Mouse (Mus musculus) neural tube, embryonic 15.5 days (tissue): ENCODE results near the gene Psmg4. TPM values are rescaled to one million over a fixed set of nuclear protein-coding genes. Genes with fewer than 3 reads are reported as not detected.
A peak's percentile ranks its signal among the peaks of the same experiment; 100 is the strongest.

Source experiments
- ATAC-seq: fragments of 200-750 bp; cut with Nextera tagmentation; 2 replicates; pipeline ENCODE4 v1.8.0; 2017; ENCODE audit warnings: mild to moderate bottlenecking, moderate TSS enrichment, moderate library complexity; ENCODE audit not compliant: low FRiP score
- H3K27ac ChIP-seq: fragments of 300-500 bp; sonication (generic); replicated peaks from 2 replicates; pipeline ENCODE4 v1.5.1; 2015; ENCODE audit warnings: mild to moderate bottlenecking, inconsistent platforms
- H3K27me3 ChIP-seq: fragments of 300-500 bp; sonication (generic); replicated peaks from 2 replicates; pipeline ENCODE4 v1.6.1; 2015; ENCODE audit warnings: inconsistent platforms
- H3K36me3 ChIP-seq: fragments of 300-500 bp; sonication (generic); 2 replicates; pipeline ENCODE4 v1.6.1; 2015; ENCODE audit warnings: inconsistent platforms
- H3K4me1 ChIP-seq: fragments of 300-500 bp; sonication (generic); 2 replicates; pipeline ENCODE4 v1.6.1; 2015; ENCODE audit warnings: inconsistent platforms
- H3K4me2 ChIP-seq: fragments of 300-500 bp; sonication (generic); 2 replicates; pipeline ENCODE4 v1.6.1; 2015; ENCODE audit warnings: inconsistent platforms, mild to moderate bottlenecking, moderate library complexity
- H3K4me3 ChIP-seq: fragments of 300-500 bp; sonication (generic); replicated peaks from 2 replicates; pipeline ENCODE4 v1.5.1; 2015; ENCODE audit warnings: mild to moderate bottlenecking, inconsistent platforms
- H3K9ac ChIP-seq: fragments of 300-500 bp; sonication (generic); replicated peaks from 2 replicates; pipeline ENCODE4 v1.6.1; 2015; ENCODE audit warnings: mild to moderate bottlenecking, inconsistent platforms
- H3K9me3 ChIP-seq: fragments of 300-500 bp; sonication (generic); replicated peaks from 2 replicates; pipeline ENCODE4 v1.6.1; 2016; ENCODE audit warnings: inconsistent platforms
- WGBS: fragments of 180-500 bp; shearing (Covaris S2); methylation state at CpG from one replicate; pipeline ENCODE4 v1.1.7; 2015; ENCODE audit warnings: mixed read lengths; 5-methylcytosine and 5-hydroxymethylcytosine counted together
- polyA plus RNA-seq: library from polyadenylated mRNA; unstranded; fragments of >200 nt; fragmentation: Nextera tagmentation; extraction: Ambion mirVana; gene quantifications from 2 replicates; pipeline ENCODE4 v1.2.1, GENCODE M21; 2015

Gene Psmg4
- polyA plus RNA-seq, 1 experiment from 2014 or later: 86.8 TPM

DNA sequence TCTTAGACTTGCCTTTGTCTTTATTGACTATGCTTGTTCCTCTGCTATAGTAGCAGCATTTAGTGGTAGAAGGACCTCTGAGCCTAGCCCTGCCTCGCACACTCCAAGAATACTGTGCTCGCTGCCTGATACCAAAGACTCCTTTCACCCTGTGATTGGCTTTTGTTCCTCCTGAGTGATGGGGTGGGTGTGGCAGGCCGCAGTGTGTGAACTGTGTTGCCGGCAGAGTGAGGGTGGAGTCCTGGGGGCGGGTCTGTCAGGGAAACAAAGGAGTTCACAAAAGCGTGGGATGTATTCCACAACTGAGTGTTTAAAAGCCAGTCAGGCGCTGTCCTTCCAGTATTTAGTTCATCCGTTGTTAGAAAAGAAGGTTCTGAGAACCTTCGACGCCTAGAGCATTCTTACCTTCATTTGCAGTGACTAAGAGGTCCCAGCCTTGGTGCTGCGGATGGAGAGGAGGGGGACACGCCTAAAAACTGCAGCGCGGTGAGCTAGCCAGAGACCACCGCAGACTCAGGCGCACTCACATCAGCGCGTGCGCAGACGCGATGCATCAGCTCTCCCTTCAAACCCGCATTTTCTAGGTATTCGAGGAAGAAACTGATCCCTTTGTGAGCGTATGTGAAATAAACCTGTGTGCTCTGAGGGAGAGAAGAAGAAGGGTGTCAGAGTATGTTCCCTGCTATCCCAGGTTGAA is 31.6 kb upstream of the Psmg4 start:
- no peaks in the 10 kb centered on the region for H3K9me3 ChIP-seq
- peak overlapping the region; percentile 92 for H3K4me3 ChIP-seq
- no peaks in the 10 kb centered on the region for H3K27me3 ChIP-seq
- peak; percentile 81 for ATAC-seq
- 0% methylated on average over 24 of the region's 24 CpGs for WGBS
- H3K4me1 ChIP-seq: peaks cover 40% of the 10 kb centered on the region
- H3K27ac ChIP-seq: peak overlapping the region; percentile 97
- H3K36me3 ChIP-seq: no peaks in the 10 kb centered on the region
- peak overlapping the region; percentile 68 for H3K9ac ChIP-seq
- peak overlapping the region; percentile 76 for H3K4me2 ChIP-seq

- peak; percentile 30 for ATAC-seq
- WGBS: under 1% methylated on average over 10 of the region's 10 CpGs
Observed at GRCm38 (mm10) chr13:34131708-34132060, 31.1 kb upstream of the Psmg4 start.

GRCm38 (mm10) chr13:34132299-34132698 is 30.5 kb upstream of the Psmg4 start:
- 3% methylated on average over 15 of the region's 15 CpGs for WGBS
- peak overlapping the region; percentile 68 for H3K9ac ChIP-seq
- peak overlapping the region; percentile 92 for H3K4me3 ChIP-seq
- H3K27me3 ChIP-seq: no peaks in the 10 kb centered on the region
- H3K4me1 ChIP-seq: peaks cover 50% of the 10 kb centered on the region
- ATAC-seq: no peak
- no peaks in the 10 kb centered on the region for H3K9me3 ChIP-seq
- H3K36me3 ChIP-seq: no peaks in the 10 kb centered on the region
- H3K27ac ChIP-seq: peak overlapping the region; percentile 97
- H3K4me2 ChIP-seq: peak overlapping the region; percentile 76

More at GRCm38 (mm10) chr13:34131708-34132060, 31.1 kb upstream of the Psmg4 start:
- peak overlapping the region; percentile 92 for H3K4me3 ChIP-seq
- peak overlapping the region; percentile 97 for H3K27ac ChIP-seq
- H3K4me1 ChIP-seq: peaks cover 45% of the 10 kb centered on the region
- no peaks in the 10 kb centered on the region for H3K9me3 ChIP-seq
- H3K27me3 ChIP-seq: no peaks in the 10 kb centered on the region
- H3K36me3 ChIP-seq: no peaks in the 10 kb centered on the region
- peak overlapping the region; percentile 68 for H3K9ac ChIP-seq
- peak overlapping the region; percentile 76 for H3K4me2 ChIP-seq

DNA sequence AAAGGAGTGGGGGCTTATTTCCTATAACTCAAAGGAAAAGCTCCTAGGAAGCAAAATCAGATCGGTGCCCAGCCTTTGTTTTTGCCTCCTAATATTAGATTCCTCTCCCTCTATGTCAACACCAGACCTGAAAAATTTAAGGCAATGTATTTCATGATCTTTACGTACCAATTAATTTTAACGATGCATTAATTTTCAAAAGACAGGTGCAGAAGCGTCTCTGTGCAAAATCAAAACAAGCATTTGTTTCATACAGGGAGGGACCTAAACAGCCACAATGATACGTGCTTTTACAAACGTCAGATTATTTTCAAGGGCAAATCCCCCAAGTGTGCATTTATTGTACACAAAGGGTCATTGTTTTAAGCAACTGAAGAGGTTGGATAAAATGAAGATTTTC is 29.9 kb upstream of the Psmg4 start:
- Histone ChIP-seq H3K4me2 (peak overlapping the region; percentile 76), H3K27me3 (no peaks in the 10 kb centered on the region), H3K4me3 (peak overlapping the region; percentile 92), H3K27ac (peak overlapping the region; percentile 97), H3K4me1 (peaks cover 55% of the 10 kb centered on the region), H3K9ac (peak overlapping the region; percentile 68), H3K9me3 (no peaks in the 10 kb centered on the region), H3K36me3 (no peaks in the 10 kb centered on the region)
- ATAC-seq: no peak
- WGBS: 5% methylated on average over 6 of the region's 6 CpGs

DNA sequence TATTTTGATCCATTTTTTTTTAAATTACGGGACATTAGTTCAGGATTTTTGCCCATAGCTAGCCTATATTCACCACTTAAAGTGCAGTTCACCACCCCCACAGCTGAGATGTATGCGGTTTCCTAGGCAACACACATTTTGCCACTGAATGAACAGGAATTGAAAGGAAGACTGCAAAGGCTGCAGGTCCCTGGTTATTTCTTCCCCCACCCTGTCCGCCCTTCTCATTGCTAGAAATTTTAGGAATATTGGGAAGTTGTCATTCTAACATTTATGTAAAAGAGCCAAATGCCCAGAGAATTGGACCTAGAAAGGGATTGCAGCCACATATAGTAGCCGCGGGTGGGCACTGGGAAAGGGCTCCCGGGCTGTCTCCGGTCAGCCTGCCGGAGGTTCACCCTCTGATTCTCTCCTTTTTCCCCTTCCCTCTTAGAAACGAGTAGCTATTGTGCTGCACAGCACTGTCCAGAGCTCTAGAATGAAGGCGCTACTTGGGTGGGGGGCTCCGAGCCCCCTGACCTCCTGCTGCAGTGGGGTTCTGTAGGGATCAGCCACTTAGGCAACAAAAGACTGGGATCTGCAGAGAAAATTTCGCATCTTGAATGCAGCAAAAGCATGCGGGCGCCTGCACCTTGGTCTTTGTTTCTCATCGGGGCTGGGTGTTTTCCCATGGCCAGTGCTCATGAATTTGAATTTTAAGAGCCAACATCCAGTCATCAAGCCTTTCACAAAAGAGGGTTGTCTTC is 29.3 kb upstream of the Psmg4 start:
- H3K36me3 ChIP-seq: no peaks in the 10 kb centered on the region
- peak overlapping the region; percentile 97 for H3K27ac ChIP-seq
- peak overlapping the region; percentile 76 for H3K4me2 ChIP-seq
- ATAC-seq: no peak
- no peaks in the 10 kb centered on the region for H3K27me3 ChIP-seq
- peak overlapping the region; percentile 92 for H3K4me3 ChIP-seq
- no peaks in the 10 kb centered on the region for H3K9me3 ChIP-seq
- peak overlapping the region; percentile 68 for H3K9ac ChIP-seq
- WGBS: 2% methylated on average over 15 of the region's 15 CpGs
- peaks cover 55% of the 10 kb centered on the region for H3K4me1 ChIP-seq

DNA sequence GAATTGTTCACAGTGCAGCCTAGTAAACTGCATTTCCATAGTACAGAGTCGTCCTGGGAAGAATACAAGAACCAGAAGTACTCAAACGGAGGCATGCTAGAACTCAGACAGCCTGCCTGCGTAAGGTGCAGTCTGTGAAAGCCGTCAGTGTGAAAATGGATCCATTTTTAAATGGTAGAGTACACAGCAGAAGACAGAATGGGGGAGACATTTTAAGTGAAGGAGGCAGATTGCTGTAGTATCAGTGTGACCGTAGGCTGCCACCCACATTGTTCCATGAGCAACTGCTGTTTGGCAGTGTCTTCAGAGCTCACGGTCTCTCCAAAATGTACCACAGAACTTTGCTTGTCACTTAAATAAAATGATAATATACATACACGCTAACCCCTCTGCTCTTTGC is 28.5 kb upstream of the Psmg4 start:
- H3K4me2 ChIP-seq: peak overlapping the region; percentile 76
- ATAC-seq: no peak
- peak overlapping the region; percentile 97 for H3K27ac ChIP-seq
- H3K4me3 ChIP-seq: peak overlapping the region; percentile 92
- peaks cover 55% of the 10 kb centered on the region for H3K4me1 ChIP-seq
- H3K36me3 ChIP-seq: no peaks in the 10 kb centered on the region
- 20% methylated on average over 7 of the region's 7 CpGs for WGBS
- H3K9ac ChIP-seq: peak overlapping the region; percentile 68
- no peaks in the 10 kb centered on the region for H3K27me3 ChIP-seq
- no peaks in the 10 kb centered on the region for H3K9me3 ChIP-seq

DNA sequence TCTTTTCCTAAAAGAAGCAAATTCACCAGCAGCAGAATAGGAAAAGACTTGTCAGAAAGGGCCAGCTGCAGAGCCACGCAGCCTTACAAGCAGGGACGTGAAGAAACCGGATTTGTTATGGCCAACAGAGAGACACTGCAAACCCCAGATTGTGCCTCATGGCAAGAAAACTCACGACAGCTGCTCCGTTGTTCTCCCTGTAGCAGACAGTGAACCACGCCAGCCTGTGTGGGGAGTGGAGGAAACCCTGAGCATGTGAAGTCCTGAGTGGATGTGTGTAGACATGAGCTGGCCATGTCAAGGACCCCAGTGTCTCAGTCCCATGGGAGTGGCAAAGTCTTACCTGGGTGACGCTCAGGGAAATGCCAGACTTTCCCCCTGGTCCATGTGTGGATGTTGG is 26.2 kb upstream of the Psmg4 start:
- Histone ChIP-seq H3K4me1 (peaks cover 50% of the 10 kb centered on the region), H3K9ac (0 out of 2 replicates have a peak overlapping the region, but pooled peaks have one; percentile 10), H3K27me3 (no peaks in the 10 kb centered on the region), H3K36me3 (no peaks in the 10 kb centered on the region), H3K9me3 (no peaks in the 10 kb centered on the region), H3K4me3 (no peak overlapping the region), H3K27ac (peak overlapping the region; percentile 70), H3K4me2 (no peak overlapping the region)
- no peak for ATAC-seq
- 22% methylated on average over 7 of the region's 7 CpGs for WGBS

DNA sequence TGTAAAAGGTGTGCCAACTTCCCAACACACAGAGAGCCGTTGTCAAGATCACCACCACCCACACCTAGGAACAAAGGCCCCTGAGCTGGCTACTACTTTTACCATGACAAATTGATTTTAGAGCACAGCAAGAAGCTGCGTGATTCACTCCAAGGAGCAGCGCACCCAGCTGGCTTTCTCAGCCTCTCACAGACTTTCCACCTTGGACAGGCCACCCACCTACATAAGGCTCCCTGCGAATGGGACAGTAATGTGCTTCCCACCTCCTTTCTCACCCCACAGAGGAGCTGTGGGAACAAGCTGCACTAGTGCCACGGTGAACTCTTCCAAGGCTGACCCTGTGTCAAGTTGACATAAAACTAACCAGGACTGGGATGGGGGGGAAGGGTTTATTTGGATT is 19.4 kb upstream of the Psmg4 start:
- no peaks in the 10 kb centered on the region for H3K9me3 ChIP-seq
- no peak for ATAC-seq
- 0 out of 2 replicates have a peak overlapping the region, but pooled peaks have one; percentile 9 for H3K27ac ChIP-seq
- H3K4me3 ChIP-seq: no peak overlapping the region
- WGBS: 17% methylated on average over 5 of the region's 5 CpGs
- no peaks in the 10 kb centered on the region for H3K27me3 ChIP-seq
- no peak overlapping the region for H3K9ac ChIP-seq
- no peaks in the 10 kb centered on the region for H3K36me3 ChIP-seq
- no peak overlapping the region for H3K4me2 ChIP-seq
- peaks cover 13% of the 10 kb centered on the region for H3K4me1 ChIP-seq

GRCm38 (mm10) chr13:34146916-34147315 is 15.8 kb upstream of the Psmg4 start:
- H3K9me3 ChIP-seq: no peaks in the 10 kb centered on the region
- H3K36me3 ChIP-seq: no peaks in the 10 kb centered on the region
- no peak overlapping the region for H3K4me2 ChIP-seq
- peak overlapping the region; percentile 99 for H3K27ac ChIP-seq
- H3K4me1 ChIP-seq: peaks cover 31% of the 10 kb centered on the region
- H3K9ac ChIP-seq: no peak overlapping the region
- 50% methylated on average over 3 of the region's 3 CpGs for WGBS
- H3K27me3 ChIP-seq: no peaks in the 10 kb centered on the region
- no peak overlapping the region for H3K4me3 ChIP-seq
- ATAC-seq: no peak

DNA sequence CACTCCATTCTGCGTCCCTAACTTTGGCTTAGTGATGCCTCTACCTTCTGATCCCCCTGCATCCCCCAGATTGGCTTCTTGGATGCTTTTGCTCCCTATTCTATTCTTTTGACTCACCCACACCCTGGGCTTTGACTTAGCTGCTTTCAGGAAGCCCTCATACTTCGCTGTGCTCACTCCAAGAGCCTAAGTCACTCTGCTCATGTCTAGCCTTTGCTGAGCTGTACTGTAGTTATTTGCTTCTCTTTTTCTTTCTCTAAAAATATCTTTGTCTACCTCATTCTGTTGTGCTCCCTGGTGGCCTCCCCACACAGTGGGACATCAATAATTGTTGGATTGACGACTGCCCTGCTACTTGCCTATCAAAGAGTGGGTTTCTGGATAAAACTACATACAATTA is 14.6 kb upstream of the Psmg4 start:
- WGBS: 27% methylated on average over 3 of the region's 3 CpGs
- Histone ChIP-seq H3K36me3 (no peaks in the 10 kb centered on the region), H3K9ac (peak overlapping the region; percentile 50), H3K4me3 (peak overlapping the region; percentile 44), H3K9me3 (no peaks in the 10 kb centered on the region), H3K4me1 (peaks cover 31% of the 10 kb centered on the region), H3K27me3 (no peaks in the 10 kb centered on the region), H3K27ac (peak overlapping the region; percentile 99), H3K4me2 (peak overlapping the region; percentile 61)
- ATAC-seq: peak; percentile 13; the same call in 1 of the 2 replicates

- H3K9me3 ChIP-seq: no peaks in the 10 kb centered on the region
- peak overlapping the region; percentile 50 for H3K9ac ChIP-seq
- peaks cover 37% of the 10 kb centered on the region for H3K4me1 ChIP-seq
- peak; percentile 92 for ATAC-seq
- H3K27ac ChIP-seq: peak overlapping the region; percentile 99
- H3K4me3 ChIP-seq: peak overlapping the region; percentile 44
- under 1% methylated on average over 23 of the region's 23 CpGs for WGBS
- no peaks in the 10 kb centered on the region for H3K36me3 ChIP-seq
- H3K27me3 ChIP-seq: no peaks in the 10 kb centered on the region
- H3K4me2 ChIP-seq: peak overlapping the region; percentile 61
Observed at GRCm38 (mm10) chr13:34148767-34149392, 13.9 kb upstream of the Psmg4 start.
